Mouse (Mus musculus): ENCODE data around the gene Gpc5. TPM values are rescaled to one million over a fixed set of nuclear protein-coding genes. Genes with fewer than 3 reads are reported as not detected.
"Not testable (repeated sequence)": the region's sequence is repeated elsewhere in the genome, so short reads cannot be mapped to it uniquely, and the experiment has no call there.

Gene Gpc5
- polyA plus RNA-seq, 1 experiment from 2014 or later = 1.4 TPM

DNA sequence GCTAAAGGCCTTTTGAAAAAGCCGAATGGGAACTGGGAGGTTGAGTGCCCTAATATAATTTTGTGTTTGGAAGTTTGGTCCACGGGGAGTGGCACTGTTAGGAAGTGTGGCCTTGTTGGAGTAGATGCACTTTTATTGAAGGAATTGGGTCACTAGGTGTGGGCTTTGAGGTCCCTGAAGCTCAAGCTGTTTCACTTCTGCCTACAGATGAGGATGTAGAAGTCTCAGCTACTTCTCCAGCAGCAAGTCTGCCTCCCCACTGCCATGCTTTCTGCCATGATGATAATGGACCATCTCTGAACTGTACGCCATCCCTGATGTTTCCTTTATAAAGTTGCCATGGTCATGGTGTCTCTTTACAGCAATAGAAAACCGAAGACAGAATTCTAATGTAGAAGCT is 34.5 kb upstream of the Gpc5 start:
- no peak for ATAC-seq (ENCODE audit: insufficient number of reproducible peaks, insufficient read depth, low FRiP score, low TSS enrichment)
- 86% methylated on average over 4 of the region's 4 CpGs for WGBS

DNA sequence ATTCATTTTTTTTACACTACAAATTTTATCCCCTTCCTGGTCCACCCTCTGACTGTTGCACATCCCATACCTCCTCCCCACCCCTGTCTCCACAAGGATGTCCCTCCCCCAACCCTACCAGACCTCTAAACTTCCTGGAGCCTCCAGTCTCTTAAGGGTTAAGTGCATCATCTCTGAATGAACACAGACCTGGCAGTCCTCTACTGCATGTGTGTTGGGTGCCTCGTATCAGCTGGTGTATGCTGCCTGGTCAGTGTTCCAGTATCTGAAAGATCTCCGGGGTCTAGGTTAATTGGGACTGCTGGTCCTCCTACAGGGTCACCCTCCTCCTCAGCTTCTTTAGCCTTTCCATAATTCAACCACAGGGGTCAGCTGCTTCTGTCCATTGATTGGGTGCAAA is 25.9 kb upstream of the Gpc5 start:
- H3K36me3 ChIP-seq; H3K4me2 ChIP-seq (replicated peaks); H3K9ac ChIP-seq; H3K4me3 ChIP-seq; H3K4me1 ChIP-seq; H3K9me3 ChIP-seq; H3K27ac ChIP-seq; H3K27me3 ChIP-seq: not testable (repeated sequence)
- 0 out of 2 replicates have a peak, but pooled peaks have one; percentile 47 for ATAC-seq (ENCODE audit: insufficient number of reproducible peaks, insufficient read depth, low FRiP score, low TSS enrichment)
- 68% methylated on average over 2 of the region's 2 CpGs for WGBS

More for the DNA sequence above, 34.5 kb upstream of the Gpc5 start:
- no peak overlapping the region for H3K9ac ChIP-seq
- no peak overlapping the region for H3K27ac ChIP-seq
- no peak overlapping the region for H3K4me2 ChIP-seq (replicated peaks)
- no peaks in the 10 kb centered on the region for H3K36me3 ChIP-seq
- no peak overlapping the region for H3K4me3 ChIP-seq
- no peaks in the 10 kb centered on the region for H3K4me1 ChIP-seq
- H3K27me3 ChIP-seq = no peaks in the 10 kb centered on the region
- no peaks in the 10 kb centered on the region for H3K9me3 ChIP-seq

DNA sequence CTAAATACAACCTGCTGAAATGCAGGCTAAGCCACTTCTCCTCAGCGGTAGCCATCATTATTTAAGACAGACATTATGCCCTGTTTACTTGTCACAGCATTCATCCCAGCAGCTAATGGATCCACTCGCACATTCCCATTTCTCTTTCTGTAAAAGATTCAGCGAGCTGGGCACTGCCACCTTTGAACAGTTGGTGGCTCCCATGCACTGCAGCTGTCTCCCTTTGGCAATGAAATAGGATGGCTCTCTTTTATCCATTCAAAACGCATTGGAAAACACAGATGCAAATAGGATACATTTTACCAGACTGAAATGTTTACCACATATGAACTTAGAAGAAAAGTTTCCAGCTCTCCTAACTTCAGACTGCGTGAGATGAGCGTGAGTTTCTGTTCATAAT is 21.5 kb upstream of the Gpc5 start:
- no peaks in the 10 kb centered on the region for H3K27me3 ChIP-seq
- WGBS = 34% methylated on average over 6 of the region's 6 CpGs
- no peak overlapping the region for H3K4me2 ChIP-seq (replicated peaks)
- ATAC-seq (ENCODE audit: insufficient number of reproducible peaks, insufficient read depth, low FRiP score, low TSS enrichment) = no peak
- no peak overlapping the region for H3K4me3 ChIP-seq
- no peak overlapping the region for H3K27ac ChIP-seq
- H3K4me1 ChIP-seq = no peaks in the 10 kb centered on the region
- H3K36me3 ChIP-seq = no peaks in the 10 kb centered on the region
- H3K9me3 ChIP-seq = no peaks in the 10 kb centered on the region
- no peak overlapping the region for H3K9ac ChIP-seq

DNA sequence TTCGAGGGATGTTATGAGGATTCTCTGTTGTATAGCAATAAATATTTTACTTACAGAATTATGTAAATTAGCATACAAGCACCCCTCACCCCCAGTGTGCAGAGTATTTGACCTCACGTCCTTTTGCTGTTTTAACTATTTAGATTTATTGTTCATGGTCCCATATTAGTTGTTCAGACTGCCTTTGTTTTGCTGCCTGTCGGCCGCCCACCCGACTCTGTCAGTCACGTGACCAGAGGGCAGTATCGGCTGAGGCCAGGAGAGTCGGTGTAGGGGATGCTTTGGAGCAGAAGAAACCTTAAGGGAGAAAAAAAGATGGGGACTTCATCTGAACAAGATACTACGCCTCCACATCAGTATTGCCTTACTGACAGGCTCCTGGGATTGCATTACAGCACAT is 14.7 kb upstream of the Gpc5 start:
- Histone ChIP-seq H3K9me3 (no peaks in the 10 kb centered on the region), H3K4me3 (no peak overlapping the region), H3K9ac (no peak overlapping the region), H3K27ac (no peak overlapping the region), H3K4me1 (no peaks in the 10 kb centered on the region), H3K27me3 (no peaks in the 10 kb centered on the region), H3K36me3 (no peaks in the 10 kb centered on the region), H3K4me2 (replicated peaks) (no peak overlapping the region)
- WGBS = 48% methylated on average over 9 of the region's 9 CpGs
- ATAC-seq (ENCODE audit: insufficient number of reproducible peaks, insufficient read depth, low FRiP score, low TSS enrichment) = no peak

DNA sequence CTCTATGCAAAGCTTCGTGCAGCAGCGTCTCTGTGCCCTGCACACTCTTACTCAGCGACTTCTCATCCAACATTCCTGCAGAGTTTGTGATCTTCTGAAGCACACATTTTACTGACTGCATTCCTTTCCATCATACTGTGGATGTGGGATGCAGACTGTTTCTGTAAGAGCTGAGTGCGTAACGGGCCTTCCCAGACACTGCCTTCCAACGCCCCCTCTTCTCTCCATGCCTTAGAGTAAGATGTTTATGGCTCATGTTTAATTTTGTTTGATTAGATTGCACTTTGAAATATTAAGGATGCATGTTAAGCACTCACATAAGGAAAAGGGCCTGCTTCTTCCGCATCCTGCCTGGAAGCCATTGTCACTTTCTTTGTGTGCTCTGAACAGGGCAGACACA is 14.0 kb upstream of the Gpc5 start:
- H3K4me1 ChIP-seq = no peaks in the 10 kb centered on the region
- no peaks in the 10 kb centered on the region for H3K27me3 ChIP-seq
- ATAC-seq (ENCODE audit: insufficient number of reproducible peaks, insufficient read depth, low FRiP score, low TSS enrichment) = no peak
- H3K27ac ChIP-seq = no peak overlapping the region
- no peak overlapping the region for H3K9ac ChIP-seq
- 83% methylated on average over 7 of the region's 7 CpGs for WGBS
- H3K9me3 ChIP-seq = no peaks in the 10 kb centered on the region
- no peak overlapping the region for H3K4me3 ChIP-seq
- H3K36me3 ChIP-seq = no peaks in the 10 kb centered on the region
- H3K4me2 ChIP-seq (replicated peaks) = no peak overlapping the region

DNA sequence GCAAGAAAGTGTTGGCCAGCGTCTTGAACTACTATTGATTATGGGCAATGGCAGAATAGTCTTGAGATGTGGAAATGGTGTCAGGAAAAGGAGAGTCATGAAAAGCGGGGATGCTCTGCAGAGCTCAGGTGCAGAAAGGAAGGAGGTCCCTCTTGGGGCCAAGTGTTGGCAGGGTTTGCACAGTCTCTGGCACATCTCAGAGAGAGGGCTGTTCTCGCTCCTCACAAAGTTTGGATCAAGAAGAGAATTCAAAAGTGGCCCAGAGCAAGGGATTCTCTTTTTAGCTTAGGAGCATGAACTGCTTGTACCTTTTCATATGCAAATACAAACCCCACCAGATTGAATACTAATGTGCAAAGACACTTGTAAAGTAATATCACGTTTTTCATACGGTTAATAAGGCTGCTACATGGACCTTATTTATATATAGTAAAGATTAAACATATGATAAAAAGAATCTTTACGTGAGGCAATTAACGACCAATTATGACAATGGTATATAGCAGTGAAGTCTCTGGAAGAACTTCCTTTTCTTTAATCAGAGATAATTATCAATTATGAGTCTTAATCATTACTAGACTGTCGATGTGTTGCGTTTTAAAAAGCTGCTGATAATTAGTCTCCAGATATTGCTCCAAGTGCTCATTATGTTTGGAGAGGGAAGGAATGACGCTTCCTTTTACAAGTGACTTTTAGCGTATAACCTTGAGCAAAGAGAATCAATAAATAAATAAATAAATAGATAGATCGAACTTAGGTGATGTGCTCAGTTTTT is 10.1 kb upstream of the Gpc5 start:
- no peak overlapping the region for H3K4me2 ChIP-seq (replicated peaks)
- no peaks in the 10 kb centered on the region for H3K36me3 ChIP-seq
- no peak overlapping the region for H3K27ac ChIP-seq
- no peaks in the 10 kb centered on the region for H3K9me3 ChIP-seq
- H3K4me3 ChIP-seq = no peak overlapping the region
- H3K27me3 ChIP-seq = no peaks in the 10 kb centered on the region
- no peak overlapping the region for H3K9ac ChIP-seq
- ATAC-seq (ENCODE audit: insufficient number of reproducible peaks, insufficient read depth, low FRiP score, low TSS enrichment) = no peak
- whole genome bisulfite sequencing = 83% methylated on average over 12 of the region's 12 CpGs
- no peaks in the 10 kb centered on the region for H3K4me1 ChIP-seq

DNA sequence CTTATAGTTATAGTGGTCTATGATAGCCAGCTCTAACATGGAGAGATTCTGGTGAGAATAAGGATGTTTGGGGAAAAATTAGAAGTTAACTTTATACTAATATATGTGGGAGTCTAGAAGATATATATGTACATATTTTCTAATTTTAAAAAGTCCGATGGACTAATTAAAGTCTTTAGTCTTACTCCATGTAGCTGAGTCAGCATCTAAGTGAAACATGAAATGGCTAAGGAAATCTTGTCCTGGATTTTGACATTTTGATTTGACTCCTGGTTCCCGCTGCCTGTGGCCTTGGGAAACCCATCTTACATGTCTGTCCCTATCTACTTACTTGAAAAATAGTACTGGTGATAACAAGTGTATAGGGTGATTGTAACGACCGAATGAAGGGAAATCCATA is 1.5 kb upstream of the Gpc5 start:
- Histone ChIP-seq H3K4me2 (replicated peaks) (no peak overlapping the region), H3K36me3 (no peaks in the 10 kb centered on the region), H3K27ac (no peak overlapping the region), H3K9me3 (no peaks in the 10 kb centered on the region), H3K4me3 (no peak overlapping the region), H3K27me3 (peaks cover 27% of the 10 kb centered on the region), H3K9ac (no peak overlapping the region), H3K4me1 (0 out of 2 replicates have a peak, but pooled peaks cover 3% of the 10 kb centered on the region)
- no peak for ATAC-seq (ENCODE audit: insufficient number of reproducible peaks, insufficient read depth, low FRiP score, low TSS enrichment)
- whole genome bisulfite sequencing = 86% methylated on average over 4 of the region's 4 CpGs

DNA sequence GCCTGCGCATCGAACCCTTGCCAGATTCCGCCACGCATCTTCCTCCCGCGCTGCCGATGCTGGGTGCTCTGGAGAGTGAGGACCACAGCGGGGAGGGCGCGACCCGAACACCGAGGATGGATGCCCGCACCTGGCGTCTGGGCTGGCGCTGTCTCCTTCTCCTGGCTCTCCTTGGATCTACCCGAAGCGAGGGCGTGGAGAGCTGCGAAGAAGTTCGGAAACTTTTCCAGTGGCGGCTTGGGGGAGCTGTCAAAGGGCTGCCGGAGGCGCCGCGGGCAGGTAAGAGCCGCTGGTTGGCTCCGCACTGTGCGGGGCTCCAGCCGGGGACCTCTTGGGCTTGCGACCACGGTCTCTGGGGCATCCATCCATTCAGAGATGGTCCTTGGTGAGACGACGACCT is 495 bp downstream of the Gpc5 start:
- Histone ChIP-seq H3K4me1 (0 out of 2 replicates have a peak, but pooled peaks cover 3% of the 10 kb centered on the region), H3K27me3 (peaks cover 27% of the 10 kb centered on the region), H3K36me3 (no peaks in the 10 kb centered on the region), H3K4me3 (peak overlapping the region; percentile 66), H3K9ac (peak overlapping the region; percentile 49), H3K4me2 (replicated peaks) (peak overlapping the region; percentile 95), H3K27ac (no peak overlapping the region), H3K9me3 (no peaks in the 10 kb centered on the region)
- ATAC-seq (ENCODE audit: insufficient number of reproducible peaks, insufficient read depth, low FRiP score, low TSS enrichment) = peak; percentile 39; the same call in 1 of the 2 replicates
- WGBS = under 1% methylated on average over 33 of the region's 33 CpGs

DNA sequence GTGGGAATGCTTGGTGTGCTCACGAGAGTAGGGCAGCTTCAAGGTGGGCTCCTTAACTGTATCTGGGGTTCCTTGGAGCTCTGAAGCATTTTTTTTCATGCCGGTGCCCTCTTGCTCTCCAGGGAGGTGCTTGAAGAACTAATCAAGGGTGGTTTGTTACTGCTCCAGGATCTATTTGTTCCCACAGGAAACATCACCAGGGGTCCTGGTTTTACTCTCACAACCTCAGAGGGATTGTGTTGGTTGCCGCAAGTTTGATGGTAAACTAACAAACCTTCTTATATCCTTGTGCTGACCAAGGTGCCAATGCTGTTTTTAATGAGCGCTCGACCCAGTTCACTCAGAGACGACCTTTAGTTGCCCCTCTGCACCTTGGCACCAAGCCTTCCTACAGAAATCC is 937 bp downstream of the Gpc5 start:
- Histone ChIP-seq H3K4me3 (peak overlapping the region; percentile 66), H3K4me1 (0 out of 2 replicates have a peak, but pooled peaks cover 3% of the 10 kb centered on the region), H3K9ac (no peak overlapping the region), H3K27ac (no peak overlapping the region), H3K36me3 (no peaks in the 10 kb centered on the region), H3K9me3 (no peaks in the 10 kb centered on the region), H3K27me3 (peaks cover 27% of the 10 kb centered on the region), H3K4me2 (replicated peaks) (peak overlapping the region; percentile 95)
- no peak for ATAC-seq (ENCODE audit: insufficient number of reproducible peaks, insufficient read depth, low FRiP score, low TSS enrichment)
- 23% methylated on average over 6 of the region's 6 CpGs for WGBS

DNA sequence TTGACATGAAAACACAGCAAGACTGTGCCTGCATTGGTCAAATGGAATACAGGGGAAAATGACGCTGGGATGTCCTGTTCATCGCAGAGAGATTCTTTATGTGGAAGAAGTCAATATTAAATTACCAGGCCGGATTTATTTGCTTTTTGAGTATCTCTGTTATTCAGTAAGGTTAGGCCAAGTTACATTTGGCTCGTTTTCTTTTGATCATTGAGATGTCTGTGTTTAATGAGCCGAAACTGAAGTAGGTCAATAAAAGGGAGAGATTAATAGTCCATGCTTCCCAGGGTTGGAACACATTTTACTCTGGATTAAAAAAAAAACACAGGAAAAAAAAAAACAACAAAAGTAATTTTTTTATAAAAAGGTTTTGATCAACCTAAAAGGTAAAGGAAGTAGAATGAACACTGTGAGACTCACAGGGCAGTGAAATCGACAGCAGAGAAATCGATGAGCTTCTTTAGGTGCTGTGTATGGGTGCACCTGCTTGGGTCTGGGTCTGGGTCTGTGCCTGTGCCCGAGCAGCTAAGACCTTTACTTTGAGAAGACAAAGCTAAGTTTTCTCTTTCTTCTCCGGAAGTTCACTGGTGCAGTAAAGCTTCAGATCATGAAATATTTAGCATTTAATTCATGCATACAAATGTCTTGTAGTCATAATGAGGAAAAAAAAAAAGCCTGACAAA is 8.7 kb downstream of the Gpc5 start:
- WGBS = 78% methylated on average over 9 of the region's 9 CpGs

DNA sequence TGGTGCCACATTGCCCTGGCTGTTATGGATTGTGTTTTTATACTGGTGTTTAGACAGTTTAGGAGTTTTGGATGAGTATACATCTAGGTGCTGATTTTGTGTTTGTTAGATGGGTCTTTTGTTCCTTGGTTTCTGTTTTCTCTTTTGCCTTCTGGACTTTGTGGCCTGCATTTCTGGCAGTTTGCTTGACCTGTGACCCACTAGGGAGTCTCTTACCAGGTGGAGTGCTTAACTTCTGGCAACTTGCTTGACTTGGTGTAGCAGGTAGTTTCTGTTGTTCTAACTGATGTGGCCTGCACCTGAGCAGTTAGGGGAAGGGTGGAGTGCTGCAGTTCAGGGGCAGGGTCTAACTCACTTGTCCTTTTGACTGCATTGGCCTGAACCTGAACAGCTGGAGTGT is 14.3 kb downstream of the Gpc5 start:
- no peak for ATAC-seq (ENCODE audit: insufficient number of reproducible peaks, insufficient read depth, low FRiP score, low TSS enrichment)
- H3K9ac ChIP-seq = no peak overlapping the region
- no peaks in the 10 kb centered on the region for H3K9me3 ChIP-seq
- H3K27ac ChIP-seq = no peak overlapping the region
- no peak overlapping the region for H3K4me3 ChIP-seq
- no peaks in the 10 kb centered on the region for H3K36me3 ChIP-seq
- no peak overlapping the region for H3K4me2 ChIP-seq (replicated peaks)
- H3K27me3 ChIP-seq = no peaks in the 10 kb centered on the region
- no peaks in the 10 kb centered on the region for H3K4me1 ChIP-seq

More for the DNA sequence above, 8.7 kb downstream of the Gpc5 start:
- ATAC-seq (ENCODE audit: insufficient number of reproducible peaks, insufficient read depth, low FRiP score, low TSS enrichment) = no peak
- H3K27ac ChIP-seq = no peak overlapping the region
- H3K4me3 ChIP-seq = no peak overlapping the region
- no peak overlapping the region for H3K4me2 ChIP-seq (replicated peaks)
- no peaks in the 10 kb centered on the region for H3K36me3 ChIP-seq
- no peaks in the 10 kb centered on the region for H3K27me3 ChIP-seq
- no peak overlapping the region for H3K9ac ChIP-seq
- no peaks in the 10 kb centered on the region for H3K9me3 ChIP-seq
- no peaks in the 10 kb centered on the region for H3K4me1 ChIP-seq

DNA sequence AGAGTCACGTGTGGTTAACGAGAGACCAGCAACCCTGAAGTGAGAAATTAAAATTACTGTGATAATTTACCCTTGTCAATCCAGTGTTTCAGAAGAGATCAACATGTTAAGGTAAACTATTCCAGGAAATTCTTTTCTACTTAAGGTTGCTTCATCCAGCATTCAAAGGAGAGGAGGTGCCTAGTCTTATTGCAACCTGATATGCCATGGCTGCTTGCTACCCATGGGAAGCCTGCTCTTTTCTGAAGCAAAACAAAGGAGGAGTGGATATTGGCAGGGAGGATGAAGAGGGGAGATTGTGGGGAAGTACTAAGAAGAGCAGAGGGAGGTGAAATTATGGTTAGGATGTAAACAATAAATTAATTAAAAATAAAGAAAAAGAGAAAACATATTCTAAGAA is 15.5 kb downstream of the Gpc5 start:
- no peak overlapping the region for H3K4me2 ChIP-seq (replicated peaks)
- no peak overlapping the region for H3K4me3 ChIP-seq
- no peaks in the 10 kb centered on the region for H3K4me1 ChIP-seq
- no peak for ATAC-seq (ENCODE audit: insufficient number of reproducible peaks, insufficient read depth, low FRiP score, low TSS enrichment)
- no peak overlapping the region for H3K9ac ChIP-seq
- no peak overlapping the region for H3K27ac ChIP-seq
- 56% methylated on average over 2 of the region's 2 CpGs for WGBS
- no peaks in the 10 kb centered on the region for H3K27me3 ChIP-seq
- no peaks in the 10 kb centered on the region for H3K36me3 ChIP-seq
- H3K9me3 ChIP-seq = no peaks in the 10 kb centered on the region
